Mouse (Mus musculus) left cerebral cortex, adult 8-10 months (tissue): ENCODE measurements around the gene Selenoo. TPM values are rescaled to one million over a fixed set of nuclear protein-coding genes. Genes with fewer than 3 reads are reported as not detected.

Experiments used
- DNase-seq, 2 experiments: peaks; one replicate each; pipeline ENCODE4 v3.0.0; 2022; ENCODE audit warnings: low spot score in 2 of 2
- total RNA-seq, 4 experiments: library from RNA; stranded (reverse); gene quantifications; 2 replicates each; pipeline ENCODE4 v1.2.4; 2022

Gene Selenoo
- total RNA-seq, 4 experiments from 2014 or later: 22.7 to 27.6 (median 24.7) TPM

DNA sequence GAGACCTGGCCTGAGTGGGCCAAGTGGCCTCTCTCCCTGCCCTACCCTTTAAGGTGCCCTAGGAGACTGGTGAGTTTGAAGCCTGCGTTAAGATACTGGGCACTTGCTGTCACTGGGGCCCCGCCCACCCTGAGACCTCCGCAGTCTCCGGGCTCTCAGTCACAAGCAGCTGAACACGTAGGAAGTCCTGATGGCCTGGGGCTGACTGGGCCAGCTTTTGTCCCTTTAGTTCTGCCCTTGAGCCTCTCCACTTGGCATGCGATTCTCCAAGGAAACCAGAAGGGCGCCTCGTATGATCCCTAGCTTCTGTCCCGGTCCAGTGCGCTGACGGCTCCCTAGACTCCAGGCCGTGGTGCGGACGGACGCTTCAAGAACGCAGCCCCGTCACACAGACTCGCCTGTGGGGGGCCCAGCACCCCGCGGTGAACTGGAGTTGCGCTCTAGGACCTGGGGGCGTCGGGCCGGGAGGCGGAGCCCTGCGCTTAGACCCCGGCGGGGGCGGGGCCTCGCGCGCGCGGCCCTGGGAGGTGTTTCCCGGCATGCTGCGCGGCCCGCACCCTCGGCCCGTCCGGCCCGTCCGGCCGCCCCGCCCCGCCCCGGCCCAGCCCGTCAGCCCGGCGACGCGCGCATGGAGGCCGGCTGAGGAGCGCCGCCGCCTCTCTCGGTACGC is 13.3 kb upstream of the Selenoo start:
- peak; percentile 76 to 80 for DNase-seq

DNA sequence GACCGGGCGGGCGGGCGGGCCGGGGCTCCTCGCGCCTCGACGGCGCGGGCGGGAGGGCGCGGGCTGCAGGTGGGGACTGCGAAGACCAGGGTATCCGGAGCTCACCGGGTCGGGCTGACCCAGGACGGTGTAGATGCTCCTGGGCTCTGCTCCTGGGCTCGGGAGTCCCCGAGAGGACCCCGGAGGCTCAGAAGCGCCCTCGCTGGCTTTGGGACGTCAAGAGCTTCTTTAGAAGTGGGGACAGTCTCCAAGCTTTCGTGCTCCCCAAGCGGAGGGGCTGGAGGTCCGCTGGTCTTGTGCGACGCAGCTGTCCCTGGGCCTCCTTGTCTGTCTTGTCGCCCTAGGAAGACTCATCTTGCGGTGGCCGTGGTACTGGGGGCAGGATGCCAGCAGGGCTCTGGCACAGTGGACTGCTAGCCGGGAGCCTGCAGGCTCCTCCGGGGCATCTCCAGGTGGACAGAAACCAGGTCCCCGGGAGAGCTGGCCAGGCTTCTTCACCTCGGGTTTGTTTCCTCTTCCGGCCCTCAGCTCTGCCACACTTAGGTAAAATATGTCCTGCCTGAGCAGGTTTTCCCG is 12.6 kb upstream of the Selenoo start:
- DNase-seq: no peak

DNA sequence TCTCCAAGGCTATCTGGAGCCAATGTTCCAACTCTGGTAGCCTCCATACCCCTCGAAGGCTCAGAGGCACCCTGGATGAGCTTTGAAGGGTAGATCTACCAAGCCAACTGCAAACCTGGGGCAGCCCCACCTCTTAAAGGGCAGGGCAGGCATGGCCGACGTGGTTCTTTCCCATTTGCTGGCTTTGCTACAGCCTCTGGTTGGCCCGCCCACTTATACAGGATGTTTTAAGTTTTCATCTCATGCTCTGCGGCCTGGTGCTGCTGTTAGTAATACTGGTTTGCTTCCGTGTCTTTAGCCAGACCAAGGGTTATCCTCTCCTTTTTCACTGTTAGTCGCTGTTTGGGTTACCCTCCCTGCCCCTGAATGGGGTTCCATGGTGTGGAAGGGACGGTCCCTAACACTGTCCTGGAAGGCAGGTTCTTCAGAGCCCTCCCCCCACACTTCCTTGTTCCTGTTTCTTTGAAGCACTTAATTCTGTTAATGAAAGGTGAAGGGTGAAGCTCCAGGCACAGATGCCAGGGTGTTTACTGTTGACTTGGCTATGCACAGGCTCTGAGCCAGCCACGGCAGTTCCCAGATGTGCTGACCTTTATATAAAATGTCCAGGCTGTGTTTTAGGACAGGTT is 10.6 kb upstream of the Selenoo start:
- no peak for DNase-seq

DNA sequence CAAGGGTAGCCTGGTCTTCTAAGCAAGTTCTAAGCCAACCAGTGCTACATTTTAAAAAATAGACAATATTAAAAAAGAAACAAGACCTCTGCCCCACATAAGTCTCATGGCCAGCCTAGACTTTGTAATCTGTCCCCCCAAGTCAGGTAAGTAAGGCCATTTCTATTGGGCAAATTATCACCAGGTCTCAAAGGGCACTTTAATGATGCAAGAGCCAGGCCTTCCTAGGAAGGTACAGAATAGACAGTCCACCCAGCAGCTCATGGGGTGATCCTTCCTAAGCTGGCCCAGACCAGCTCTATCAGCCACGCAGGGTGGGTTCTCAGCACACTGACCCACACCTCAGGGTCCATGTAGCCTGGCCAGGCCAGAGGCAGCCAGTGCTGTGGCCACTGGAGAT is 5.0 kb upstream of the Selenoo start:
- DNase-seq: no peak

DNA sequence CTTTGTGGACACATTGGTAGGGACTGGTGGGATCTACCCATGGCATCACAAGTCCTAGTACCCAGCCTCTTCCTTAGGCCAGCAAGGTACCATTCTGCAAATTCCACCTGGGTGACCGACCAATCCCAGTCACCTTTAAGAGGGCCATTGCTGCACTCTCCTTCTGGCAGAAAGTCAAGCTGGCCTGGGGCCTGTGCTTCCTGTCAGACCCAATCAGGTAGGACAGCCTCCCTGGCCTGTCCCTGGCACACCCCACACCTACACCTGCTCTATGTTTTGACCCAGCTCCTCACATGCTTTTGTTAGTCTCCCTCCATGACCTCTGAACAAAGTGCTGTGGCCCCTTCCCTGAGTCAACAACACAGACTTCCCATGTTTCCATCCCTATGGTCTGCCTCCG is 4.1 kb upstream of the Selenoo start:
- no peak for DNase-seq

DNA sequence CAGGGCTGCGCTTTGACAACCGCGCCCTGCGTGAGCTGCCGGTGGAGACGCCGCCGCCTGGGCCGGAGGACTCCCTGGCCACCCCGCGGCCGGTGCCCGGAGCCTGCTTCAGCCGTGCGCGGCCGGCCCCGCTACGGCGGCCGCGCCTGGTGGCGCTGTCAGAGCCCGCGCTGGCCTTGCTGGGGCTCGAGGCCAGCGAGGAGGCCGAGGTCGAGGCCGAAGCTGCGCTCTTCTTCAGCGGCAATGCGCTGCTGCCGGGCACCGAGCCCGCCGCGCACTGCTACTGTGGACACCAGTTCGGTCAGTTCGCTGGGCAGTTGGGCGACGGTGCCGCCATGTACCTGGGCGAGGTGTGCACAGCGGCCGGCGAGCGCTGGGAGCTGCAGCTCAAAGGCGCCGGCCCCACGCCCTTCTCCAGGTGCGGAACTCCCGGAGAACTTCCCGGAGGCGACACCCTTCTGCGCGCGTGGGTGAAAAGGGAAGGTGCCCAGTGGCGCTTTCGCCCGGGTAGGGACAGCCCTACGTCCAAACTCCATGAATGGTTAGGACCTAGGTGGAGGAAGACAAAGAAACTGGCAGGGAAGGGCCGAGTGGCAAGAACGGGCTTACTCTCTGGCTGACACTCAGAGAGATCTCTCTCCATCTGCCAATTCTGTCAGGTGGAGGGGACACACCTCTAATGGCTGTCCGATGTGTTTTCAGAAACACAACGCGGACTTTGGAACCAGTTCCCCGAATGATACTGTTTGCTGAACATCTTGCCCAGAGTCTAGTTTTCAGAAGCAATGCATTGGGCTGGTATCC is 566 bp downstream of the Selenoo start:
- no peak for DNase-seq

DNA sequence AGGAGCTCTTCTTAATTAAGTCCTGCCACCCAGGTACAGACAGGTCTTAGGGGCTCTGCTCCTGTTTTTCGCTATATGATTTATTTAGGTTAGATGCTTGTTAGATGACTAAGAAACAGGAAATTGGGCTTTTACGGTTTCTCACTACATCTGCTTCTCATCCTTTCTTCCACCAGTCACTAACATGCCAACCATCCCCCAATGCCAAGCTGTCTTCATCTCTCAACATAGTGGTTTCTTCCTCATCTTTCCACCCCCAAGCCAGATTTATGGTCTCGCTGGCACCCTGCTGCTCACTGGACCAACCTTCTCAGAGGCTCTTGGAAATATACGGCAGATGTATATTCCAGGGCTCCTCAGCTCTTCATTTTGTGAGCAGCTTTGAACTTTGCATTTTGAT is 1.8 kb downstream of the Selenoo start:
- no peak for DNase-seq

DNA sequence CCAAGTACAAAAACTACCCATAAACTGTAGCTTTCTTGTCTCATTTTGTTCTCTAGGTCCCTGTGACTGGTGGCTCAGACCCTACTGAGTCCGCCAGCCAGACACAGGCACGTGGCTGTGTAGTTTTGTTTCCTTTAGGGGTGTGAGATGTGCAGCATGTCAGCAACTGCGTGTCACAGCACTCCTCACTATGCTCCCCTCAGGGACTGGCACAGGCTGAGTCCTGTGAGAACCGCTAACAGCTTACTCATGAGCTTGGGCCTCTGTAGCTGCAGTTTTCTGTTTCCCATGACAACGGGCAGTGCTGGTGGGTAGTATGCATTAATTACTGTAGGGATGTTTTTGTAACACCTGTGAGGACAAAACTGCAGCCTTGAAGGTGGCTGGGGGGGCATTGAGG is 3.3 kb downstream of the Selenoo start:
- no peak for DNase-seq

DNA sequence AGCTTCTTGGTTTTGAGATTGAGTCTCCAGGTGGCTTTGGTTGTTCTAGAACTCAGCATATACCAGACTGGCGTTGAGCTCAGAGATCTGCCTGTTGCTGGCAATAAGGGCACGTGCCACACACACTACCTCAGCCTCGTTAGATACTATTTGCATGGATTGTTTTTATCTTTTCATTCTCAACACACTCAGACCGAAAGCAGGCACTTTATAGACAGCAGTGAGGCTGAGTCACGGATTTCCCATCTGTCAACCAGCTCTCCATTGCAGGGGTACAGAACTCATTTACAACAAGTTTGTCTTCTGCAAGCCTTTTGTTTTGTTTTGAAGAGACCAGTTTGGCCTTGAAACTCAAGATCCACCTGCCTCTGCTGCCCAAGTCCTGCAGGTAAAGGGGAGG is 8.6 kb downstream of the Selenoo start:
- DNase-seq: no peak

DNA sequence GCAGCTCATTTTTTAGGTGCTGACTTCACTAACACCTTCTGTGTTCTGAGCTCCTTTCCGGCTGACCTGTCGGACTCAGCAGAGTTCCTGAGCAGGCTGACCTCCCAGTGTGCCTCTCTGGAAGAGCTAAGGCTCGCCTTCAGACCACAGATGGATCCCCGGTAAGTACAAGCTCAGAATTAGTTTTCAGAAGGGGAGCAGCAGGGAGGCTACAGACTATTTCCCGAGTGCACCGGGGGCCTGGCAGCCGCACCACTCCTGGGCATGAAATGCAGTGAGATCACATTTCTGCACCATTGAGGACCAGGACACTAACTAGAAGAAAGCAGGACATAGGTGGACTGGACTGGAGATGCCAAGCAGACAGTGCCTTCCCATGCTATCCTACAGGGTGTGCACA is 9.7 kb downstream of the Selenoo start:
- no peak for DNase-seq

DNA sequence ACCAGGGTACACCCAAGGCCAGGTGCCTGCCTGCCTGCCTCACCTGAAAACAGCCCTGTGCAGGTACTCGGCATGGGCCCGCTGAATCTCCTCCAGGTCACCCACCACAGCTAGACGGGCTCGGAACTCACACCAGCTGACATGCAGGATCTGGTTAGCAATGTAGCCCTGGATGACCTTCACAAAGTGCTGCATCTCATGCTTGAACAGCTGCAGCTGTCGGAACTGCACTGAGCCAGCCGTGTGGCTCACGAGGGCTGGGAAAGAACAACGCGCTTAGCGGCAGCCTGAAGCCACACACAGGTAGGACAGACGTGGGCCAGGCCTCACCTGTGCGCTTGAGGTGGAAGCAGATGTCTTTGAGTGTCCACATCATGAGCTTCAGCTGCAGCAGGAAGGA is 11.9 kb downstream of the Selenoo start:
- DNase-seq: no peak

DNA sequence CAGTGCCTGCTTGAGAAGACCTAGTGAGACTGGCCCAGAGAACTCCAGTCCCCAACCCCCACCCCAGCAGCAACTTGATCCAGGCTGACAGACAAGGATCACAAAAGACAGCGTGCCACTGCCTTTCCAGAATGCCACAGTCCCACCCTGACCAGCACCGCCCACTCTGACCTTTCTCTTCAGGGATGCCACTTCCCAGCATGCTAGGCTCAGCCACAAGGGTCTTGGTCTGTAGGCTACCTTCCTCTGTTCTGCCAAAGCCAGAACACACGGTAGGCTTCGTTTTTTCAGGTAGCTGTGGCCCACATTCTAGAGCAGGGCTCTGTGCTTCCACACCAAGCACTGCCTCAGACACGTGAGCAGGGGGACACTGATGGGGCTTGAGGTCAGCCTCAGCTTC is 13.8 kb downstream of the Selenoo start:
- DNase-seq: no peak

DNA sequence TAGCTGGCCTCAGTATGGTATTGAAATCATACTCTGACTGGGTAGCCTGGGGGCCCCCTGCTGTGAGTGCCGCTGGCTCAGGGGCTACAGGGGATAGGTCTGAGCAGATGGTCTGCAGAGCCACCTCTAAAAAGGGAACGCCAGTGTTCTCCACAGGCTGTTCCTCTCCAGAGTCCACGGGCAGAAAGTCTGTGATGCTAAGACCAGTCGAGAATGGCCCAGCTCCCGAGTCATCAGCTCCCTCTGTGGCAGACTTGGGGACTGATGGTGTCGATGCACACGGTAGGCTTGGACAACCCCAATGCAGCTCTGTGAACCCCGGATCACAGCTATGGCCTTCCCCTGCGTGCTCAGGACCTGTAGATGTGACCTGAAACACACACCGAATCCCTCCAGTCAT is 15.0 kb downstream of the Selenoo start:
- DNase-seq: no peak

DNA sequence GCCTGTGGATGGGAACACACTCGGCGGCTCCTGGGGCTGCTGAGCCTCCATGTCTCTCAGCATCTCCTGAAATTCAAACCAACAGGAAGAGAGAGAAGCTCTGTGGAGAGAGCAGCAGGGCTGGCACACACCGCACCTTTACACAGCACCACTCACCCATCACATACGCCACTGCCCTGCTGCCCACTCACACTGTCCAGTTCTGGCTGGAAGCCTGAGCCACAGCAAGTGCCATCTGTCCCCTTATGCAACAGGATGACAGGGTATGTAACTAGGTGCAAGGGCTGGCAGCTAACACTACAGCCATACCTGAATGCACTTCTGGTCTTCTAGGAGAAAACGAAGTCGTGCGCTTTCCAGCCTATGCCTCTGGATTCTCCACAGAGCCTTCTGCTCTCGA is 15.5 kb downstream of the Selenoo start:
- DNase-seq: peak in 1 of 2 experiments; percentile 71

DNA sequence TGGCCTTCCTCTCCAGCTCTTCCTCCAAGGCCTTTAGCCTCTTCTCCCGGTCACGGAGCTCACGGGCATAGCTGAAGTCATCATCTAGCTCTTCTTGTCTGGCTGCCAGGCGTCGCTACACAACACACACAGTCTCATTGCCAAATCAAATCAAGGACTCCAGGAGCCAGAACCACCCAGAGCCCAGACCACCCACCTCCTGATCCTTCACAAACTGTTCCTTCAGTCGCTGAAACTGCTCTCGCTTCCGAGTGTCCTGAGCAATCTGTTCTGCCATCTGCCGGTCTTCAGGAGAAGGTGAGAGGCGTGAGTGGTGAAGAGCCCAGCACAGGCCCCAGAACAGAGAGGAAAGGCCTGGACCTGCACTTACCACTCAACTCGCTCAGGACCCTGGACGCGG is 17.2 kb downstream of the Selenoo start:
- DNase-seq: peak in 1 of 2 experiments; percentile 62

DNA sequence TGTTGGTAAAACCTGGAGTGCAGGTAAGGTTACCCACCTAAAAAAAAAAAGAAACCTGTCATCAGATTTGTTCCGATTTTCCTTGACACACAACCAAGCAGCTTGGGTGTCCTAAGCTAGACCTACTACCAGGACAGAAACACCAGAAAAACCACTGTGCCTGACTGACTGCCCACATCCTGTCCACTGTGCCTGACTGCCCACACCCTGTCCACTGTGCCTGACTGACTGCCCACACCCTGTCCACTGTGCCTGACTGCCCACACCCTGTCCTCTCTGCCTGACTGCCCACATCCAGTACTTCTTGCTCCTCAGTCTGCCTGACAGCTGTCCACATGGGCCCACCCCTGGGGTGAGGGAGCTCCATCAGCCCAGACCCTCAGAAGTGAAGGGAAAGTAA is 18.1 kb downstream of the Selenoo start:
- DNase-seq: no peak

DNA sequence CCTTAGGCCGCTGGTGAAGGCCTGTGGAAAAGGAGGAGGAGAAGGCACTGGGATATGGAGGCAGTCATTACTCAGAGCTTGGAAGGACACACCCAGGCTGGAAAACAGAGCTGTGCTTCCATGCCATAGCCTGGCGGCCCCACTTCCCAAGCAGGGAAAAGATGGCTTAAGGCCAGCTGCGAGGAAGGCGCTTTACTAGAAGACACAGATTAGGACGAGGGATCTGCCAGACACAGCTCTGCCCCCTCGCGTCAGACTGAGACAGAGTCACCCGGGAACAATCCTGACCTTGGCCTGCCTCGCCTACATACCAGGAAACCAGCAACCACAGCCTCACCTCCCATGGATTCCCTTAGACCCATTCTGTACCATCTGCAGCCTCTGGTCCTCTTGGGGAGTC is 21.3 kb downstream of the Selenoo start:
- no peak for DNase-seq

DNA sequence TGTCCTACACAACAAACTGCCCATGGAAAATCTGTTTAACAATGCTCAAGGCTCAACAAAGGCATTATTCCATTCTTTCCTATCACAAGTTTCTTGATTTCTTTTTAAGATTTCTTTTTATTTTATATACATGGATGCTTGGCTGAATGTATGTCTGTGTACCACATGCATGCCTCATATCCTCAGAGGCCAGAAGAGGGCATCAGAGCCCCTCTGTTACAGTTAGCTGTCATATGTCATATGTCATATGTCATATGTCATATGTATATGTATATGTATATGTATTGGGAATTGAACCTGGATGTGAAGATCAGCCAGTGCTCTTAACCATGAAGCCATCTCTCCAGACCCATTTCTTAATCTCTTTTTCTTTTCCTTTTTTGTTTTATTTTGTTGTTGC is 29.1 kb downstream of the Selenoo start:
- no peak for DNase-seq

DNA sequence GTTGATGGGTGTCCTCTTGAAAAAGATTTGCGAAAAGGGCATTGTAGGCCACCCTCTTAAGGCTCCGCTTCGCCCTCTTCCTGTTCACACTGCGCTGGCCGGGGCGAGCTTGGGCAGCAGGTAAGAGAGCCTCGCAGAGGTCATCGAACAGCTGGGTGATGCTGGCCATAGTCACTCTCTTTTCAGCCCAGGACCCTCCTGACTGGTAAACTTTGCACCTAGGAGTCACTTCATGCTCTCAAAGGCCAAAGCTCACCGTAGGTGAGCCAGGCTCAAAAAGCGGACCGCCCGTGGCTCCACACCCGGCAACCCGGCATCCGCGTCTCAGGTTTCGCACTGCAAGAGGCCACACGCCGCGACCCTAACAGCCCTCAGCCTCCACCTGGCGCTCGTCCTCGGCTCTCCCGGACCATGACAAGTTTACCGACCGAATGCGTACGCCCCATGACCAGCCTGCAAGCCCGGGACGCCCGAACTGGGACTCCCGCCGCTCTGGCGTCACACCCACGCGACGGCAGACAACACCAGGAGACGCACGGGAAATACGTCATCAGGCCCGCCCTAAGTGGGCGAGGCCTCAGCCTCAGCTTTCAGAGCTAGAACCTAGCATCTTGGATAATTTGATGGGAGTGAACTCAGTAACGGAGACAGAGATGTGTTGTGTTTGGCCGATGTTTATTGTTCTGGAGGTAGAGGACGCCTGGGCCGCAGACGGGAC is 33.9 kb downstream of the Selenoo start, which contains the start of gene Tubgcp6:
Tubgcp6 (minus strand) TSS at position 464 of the 718 bp plus-strand sequence.
- peak; percentile 94 to 95 for DNase-seq

DNA sequence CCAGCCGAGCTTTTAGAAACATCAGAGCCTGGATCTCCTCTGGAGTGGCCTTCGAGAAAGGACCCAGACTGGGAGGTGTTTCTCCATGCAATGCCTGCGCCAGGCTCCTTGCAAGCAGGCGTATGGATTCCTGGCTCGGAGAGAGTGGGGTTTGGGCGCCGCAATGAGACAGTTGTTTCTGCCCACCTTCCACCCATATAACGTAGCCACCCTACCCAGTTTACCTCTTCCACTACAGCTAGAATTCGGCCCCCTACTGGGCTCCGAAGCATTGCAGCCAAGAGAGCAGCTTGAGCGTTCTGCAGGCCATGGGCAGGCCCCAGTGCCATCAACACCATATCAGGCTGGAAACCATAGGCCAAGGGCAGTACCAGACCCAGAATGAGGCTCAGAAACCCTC is 34.7 kb downstream of the Selenoo start:
- peak in 1 of 2 experiments; percentile 58 for DNase-seq

DNA sequence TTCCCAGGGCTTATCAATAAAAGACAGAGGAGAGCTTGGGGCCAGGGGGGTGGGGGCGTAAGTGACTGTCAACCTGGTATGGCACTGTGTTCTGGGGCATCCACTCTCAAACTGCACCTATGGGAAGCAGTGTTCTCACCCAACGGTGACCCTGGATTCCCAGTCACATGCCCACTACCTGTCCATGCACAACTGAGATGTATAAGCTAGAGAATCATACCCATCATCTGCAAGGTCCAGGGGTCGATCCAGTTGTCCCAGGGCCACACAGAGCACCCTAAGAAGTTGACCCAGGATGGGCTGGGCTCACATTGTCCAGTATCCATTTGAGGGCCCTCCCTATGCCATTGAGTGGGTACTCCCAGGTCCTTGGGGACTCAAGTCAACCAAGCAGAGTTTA is 35.4 kb downstream of the Selenoo start:
- no peak for DNase-seq
